Mouse (Mus musculus): ENCODE measurements around the gene Gja5. TPM values are rescaled to one million over a fixed set of nuclear protein-coding genes. Genes with fewer than 3 reads are reported as not detected.

The Gja5 gene
- polyA plus RNA-seq, 1 experiment from 2014 or later: 14.0 TPM

DNA sequence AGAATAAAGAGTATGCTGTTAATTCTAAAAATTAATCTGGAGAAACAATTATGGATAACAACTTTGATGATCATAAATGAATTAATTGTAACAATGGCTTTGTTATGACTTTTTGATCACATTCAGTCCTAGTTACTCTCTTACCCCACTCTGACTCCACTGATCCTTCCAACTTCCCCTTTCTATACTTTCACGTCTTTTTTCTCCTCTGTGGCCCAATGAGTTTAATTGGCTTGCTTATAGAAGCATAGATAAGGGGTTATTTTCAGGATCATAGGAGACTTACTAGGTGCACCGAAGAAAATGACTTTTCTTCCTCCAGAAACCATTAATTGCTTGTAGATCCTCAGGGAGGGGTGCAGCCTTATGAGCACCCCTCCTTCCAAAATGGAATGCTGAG, 38.2 kb downstream of the Gja5 start:
- H3K4me3 ChIP-seq: no peak overlapping the region
- peaks cover 3% of the 10 kb centered on the region; the same call in 1 of the 2 replicates for H3K27me3 ChIP-seq (ENCODE audit: low read depth, poor library complexity, severe bottlenecking)
- WGBS: 91% methylated on average over 2 of the region's 2 CpGs
- no peaks in the 10 kb centered on the region for H3K9me3 ChIP-seq (replicated peaks)
- DNase-seq (ENCODE audit: low spot score): no peak
- H3K36me3 ChIP-seq: no peaks in the 10 kb centered on the region
- H3K27ac ChIP-seq: no peak overlapping the region
- H3K4me1 ChIP-seq: peaks cover 11% of the 10 kb centered on the region

- no peak overlapping the region for H3K4me3 ChIP-seq
- no peaks in the 10 kb centered on the region for H3K27me3 ChIP-seq (ENCODE audit: low read depth, poor library complexity, severe bottlenecking)
- H3K9me3 ChIP-seq (replicated peaks): no peaks in the 10 kb centered on the region
- H3K36me3 ChIP-seq: no peaks in the 10 kb centered on the region
- DNase-seq (ENCODE audit: low spot score): no peak
- H3K4me1 ChIP-seq: peaks cover 7% of the 10 kb centered on the region
- 63% methylated on average over 14 of the region's 14 CpGs for WGBS
- peak overlapping the region; percentile 31; the same call in 1 of the 2 replicates for H3K27ac ChIP-seq
Observed at GRCm38 (mm10) chr3:96953489-96954233, 49.2 kb downstream of the Gja5 start.

GRCm38 (mm10) chr3:96960597-96960996, 56.1 kb downstream of the Gja5 start:
- DNase-seq (ENCODE audit: low spot score): no peak
- Histone ChIP-seq H3K27me3 (ENCODE audit: low read depth, poor library complexity, severe bottlenecking) (no peaks in the 10 kb centered on the region), H3K4me1 (peaks cover 6% of the 10 kb centered on the region; the same call in 1 of the 2 replicates), H3K4me3 (no peak overlapping the region), H3K9me3 (replicated peaks) (no peaks in the 10 kb centered on the region), H3K27ac (no peak overlapping the region), H3K36me3 (no peaks in the 10 kb centered on the region)
- WGBS: 56% methylated on average over 8 of the region's 8 CpGs

- H3K36me3 ChIP-seq: no peaks in the 10 kb centered on the region
- H3K27me3 ChIP-seq (ENCODE audit: low read depth, poor library complexity, severe bottlenecking): no peaks in the 10 kb centered on the region
- peaks cover 6% of the 10 kb centered on the region; the same call in 1 of the 2 replicates for H3K4me1 ChIP-seq
- peak; percentile 26 for DNase-seq (ENCODE audit: low spot score)
- no peak overlapping the region for H3K4me3 ChIP-seq
- no peak overlapping the region for H3K27ac ChIP-seq
- H3K9me3 ChIP-seq (replicated peaks): no peaks in the 10 kb centered on the region
- 73% methylated on average over 12 of the region's 12 CpGs for WGBS
Observed at GRCm38 (mm10) chr3:96963088-96964034, 58.9 kb downstream of the Gja5 start.

DNA sequence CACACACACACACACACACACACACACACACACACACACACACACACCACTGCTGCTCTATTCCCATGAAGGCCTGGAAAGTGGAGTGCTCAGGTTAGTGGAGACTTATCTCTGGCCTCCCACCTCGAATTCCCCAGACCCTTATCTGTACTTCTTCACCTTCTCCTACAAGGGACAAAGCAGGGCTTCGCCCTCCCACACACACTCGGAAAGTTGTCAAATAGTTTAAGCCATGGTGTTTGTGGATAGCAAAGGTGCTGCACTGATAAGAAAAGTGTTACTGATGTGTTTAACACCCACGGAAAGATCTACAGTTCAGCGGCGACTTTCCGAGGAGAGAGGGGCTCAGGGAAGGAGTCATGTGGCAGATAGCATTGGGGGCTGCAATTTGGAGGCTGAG, 66.5 kb downstream of the Gja5 start:
- no peak for DNase-seq (ENCODE audit: low spot score)
- H3K4me1 ChIP-seq: no peaks in the 10 kb centered on the region
- H3K4me3 ChIP-seq: no peak overlapping the region
- H3K36me3 ChIP-seq: no peaks in the 10 kb centered on the region
- no peaks in the 10 kb centered on the region for H3K9me3 ChIP-seq (replicated peaks)
- no peaks in the 10 kb centered on the region for H3K27me3 ChIP-seq (ENCODE audit: low read depth, poor library complexity, severe bottlenecking)
- no peak overlapping the region for H3K27ac ChIP-seq
- 39% methylated on average over 7 of the region's 7 CpGs for WGBS

DNA sequence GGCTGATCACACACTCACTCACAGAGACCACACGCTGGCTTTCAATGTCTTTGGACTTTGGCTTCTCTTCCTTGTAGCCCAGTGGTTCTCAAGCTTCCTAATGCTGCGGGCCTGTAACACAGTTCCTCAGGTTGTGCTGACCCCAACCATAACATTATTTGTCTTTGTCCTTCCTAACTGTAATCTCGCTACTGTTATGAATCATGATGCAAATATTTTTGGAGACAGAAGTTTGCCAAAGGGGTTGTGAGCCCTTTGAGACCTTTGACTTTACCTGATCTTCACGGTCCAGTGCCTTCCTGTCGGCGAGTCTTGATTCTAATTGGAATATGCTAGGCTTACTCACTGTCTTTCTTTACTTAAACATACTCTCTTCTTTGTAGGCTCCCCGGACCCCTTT, 70.0 kb downstream of the Gja5 start:
- Histone ChIP-seq H3K4me1 (peaks cover 7% of the 10 kb centered on the region), H3K27me3 (ENCODE audit: low read depth, poor library complexity, severe bottlenecking) (no peaks in the 10 kb centered on the region), H3K27ac (no peak overlapping the region), H3K36me3 (no peaks in the 10 kb centered on the region), H3K4me3 (no peak overlapping the region), H3K9me3 (replicated peaks) (no peaks in the 10 kb centered on the region)
- 91% methylated on average over 7 of the region's 7 CpGs for WGBS
- no peak for DNase-seq (ENCODE audit: low spot score)

DNA sequence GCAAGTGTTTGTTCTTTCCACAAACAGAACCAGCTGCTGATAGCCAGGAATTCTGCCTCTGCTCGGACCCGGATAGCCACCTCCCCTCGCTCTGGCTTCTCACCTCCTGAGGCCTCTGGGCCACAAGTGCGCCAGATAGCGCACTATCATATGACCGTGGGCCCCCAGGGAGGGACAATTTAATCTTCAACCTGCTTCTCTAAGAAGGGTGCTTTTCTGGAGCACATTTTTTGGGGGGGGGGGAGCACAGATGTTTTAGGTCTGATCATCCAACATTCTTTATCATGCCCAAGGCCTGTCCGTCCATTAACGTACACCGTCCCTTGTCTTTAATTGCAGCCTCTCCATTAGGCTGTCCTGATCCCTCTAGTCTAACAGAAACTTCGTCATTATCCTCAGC, 71.1 kb downstream of the Gja5 start:
- no peaks in the 10 kb centered on the region for H3K9me3 ChIP-seq (replicated peaks)
- WGBS: 90% methylated on average over 10 of the region's 10 CpGs
- no peak overlapping the region for H3K27ac ChIP-seq
- no peak overlapping the region for H3K4me3 ChIP-seq
- DNase-seq (ENCODE audit: low spot score): no peak
- no peaks in the 10 kb centered on the region for H3K36me3 ChIP-seq
- H3K27me3 ChIP-seq (ENCODE audit: low read depth, poor library complexity, severe bottlenecking): no peaks in the 10 kb centered on the region
- peaks cover 7% of the 10 kb centered on the region for H3K4me1 ChIP-seq

- Histone ChIP-seq H3K27me3 (ENCODE audit: low read depth, poor library complexity, severe bottlenecking) (no peaks in the 10 kb centered on the region), H3K4me3 (no peak overlapping the region), H3K4me1 (peaks cover 7% of the 10 kb centered on the region), H3K27ac (no peak overlapping the region), H3K36me3 (no peaks in the 10 kb centered on the region), H3K9me3 (replicated peaks) (no peaks in the 10 kb centered on the region)
- 95% methylated on average over 2 of the region's 2 CpGs for WGBS
- no peak for DNase-seq (ENCODE audit: low spot score)
Observed at GRCm38 (mm10) chr3:96977507-96977906, 73.0 kb downstream of the Gja5 start.

GRCm38 (mm10) chr3:96978469-96978868, 74.0 kb downstream of the Gja5 start:
- no peak overlapping the region for H3K27ac ChIP-seq
- WGBS: 47% methylated on average over 6 of the region's 6 CpGs
- no peaks in the 10 kb centered on the region for H3K36me3 ChIP-seq
- no peaks in the 10 kb centered on the region for H3K27me3 ChIP-seq (ENCODE audit: low read depth, poor library complexity, severe bottlenecking)
- no peaks in the 10 kb centered on the region for H3K9me3 ChIP-seq (replicated peaks)
- DNase-seq (ENCODE audit: low spot score): no peak
- H3K4me3 ChIP-seq: no peak overlapping the region
- peaks cover 7% of the 10 kb centered on the region for H3K4me1 ChIP-seq

GRCm38 (mm10) chr3:96979020-96979419, 74.5 kb downstream of the Gja5 start:
- WGBS: 91% methylated on average over 3 of the region's 3 CpGs
- no peak overlapping the region for H3K4me3 ChIP-seq
- DNase-seq (ENCODE audit: low spot score): no peak
- no peaks in the 10 kb centered on the region for H3K36me3 ChIP-seq
- no peak overlapping the region for H3K27ac ChIP-seq
- no peaks in the 10 kb centered on the region for H3K27me3 ChIP-seq (ENCODE audit: low read depth, poor library complexity, severe bottlenecking)
- H3K4me1 ChIP-seq: peaks cover 7% of the 10 kb centered on the region
- H3K9me3 ChIP-seq (replicated peaks): no peaks in the 10 kb centered on the region

- WGBS: 85% methylated on average over 3 of the region's 3 CpGs
- no peaks in the 10 kb centered on the region for H3K9me3 ChIP-seq (replicated peaks)
- H3K4me3 ChIP-seq: no peak overlapping the region
- H3K4me1 ChIP-seq: peaks cover 7% of the 10 kb centered on the region
- no peaks in the 10 kb centered on the region for H3K36me3 ChIP-seq
- no peak overlapping the region for H3K27ac ChIP-seq
- no peaks in the 10 kb centered on the region for H3K27me3 ChIP-seq (ENCODE audit: low read depth, poor library complexity, severe bottlenecking)
- DNase-seq (ENCODE audit: low spot score): no peak
Observed at GRCm38 (mm10) chr3:96981833-96982232, 77.3 kb downstream of the Gja5 start.

DNA sequence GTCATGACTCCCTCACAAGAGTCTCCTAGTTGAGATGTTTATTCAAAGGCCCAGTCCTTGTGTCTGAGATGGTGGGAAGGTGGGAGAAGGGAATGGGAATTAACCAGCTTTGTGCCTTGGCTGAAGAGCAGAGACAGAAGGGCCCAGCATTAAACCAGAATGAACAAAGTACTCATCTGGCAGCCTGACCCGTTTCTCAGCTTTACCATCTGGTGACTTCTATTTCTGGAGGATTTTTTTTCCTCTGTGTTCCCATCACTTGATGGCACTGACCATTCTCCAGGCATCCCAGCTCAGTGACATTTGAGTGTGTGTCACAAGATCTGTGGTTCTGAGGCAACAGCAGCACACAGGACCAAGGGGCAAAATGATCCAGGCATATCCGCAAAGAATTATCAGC, 78.2 kb downstream of the Gja5 start:
- Histone ChIP-seq H3K27ac (no peak overlapping the region), H3K4me3 (no peak overlapping the region), H3K4me1 (peaks cover 4% of the 10 kb centered on the region; the same call in 1 of the 2 replicates), H3K27me3 (ENCODE audit: low read depth, poor library complexity, severe bottlenecking) (no peaks in the 10 kb centered on the region), H3K9me3 (replicated peaks) (no peaks in the 10 kb centered on the region), H3K36me3 (no peaks in the 10 kb centered on the region)
- 88% methylated on average over 2 of the region's 2 CpGs for WGBS
- DNase-seq (ENCODE audit: low spot score): no peak

GRCm38 (mm10) chr3:96992526-96992925, 88.0 kb downstream of the Gja5 start:
- Histone ChIP-seq H3K27ac (no peak overlapping the region), H3K4me3 (no peak overlapping the region), H3K36me3 (no peaks in the 10 kb centered on the region), H3K27me3 (ENCODE audit: low read depth, poor library complexity, severe bottlenecking) (no peaks in the 10 kb centered on the region), H3K9me3 (replicated peaks) (no peaks in the 10 kb centered on the region), H3K4me1 (peaks cover 17% of the 10 kb centered on the region)
- no peak for DNase-seq (ENCODE audit: low spot score)
- WGBS: 38% methylated on average over 3 of the region's 3 CpGs
